8 mouse cellular contexts compared by ENCODE assay signal in the genomic region with DNA sequence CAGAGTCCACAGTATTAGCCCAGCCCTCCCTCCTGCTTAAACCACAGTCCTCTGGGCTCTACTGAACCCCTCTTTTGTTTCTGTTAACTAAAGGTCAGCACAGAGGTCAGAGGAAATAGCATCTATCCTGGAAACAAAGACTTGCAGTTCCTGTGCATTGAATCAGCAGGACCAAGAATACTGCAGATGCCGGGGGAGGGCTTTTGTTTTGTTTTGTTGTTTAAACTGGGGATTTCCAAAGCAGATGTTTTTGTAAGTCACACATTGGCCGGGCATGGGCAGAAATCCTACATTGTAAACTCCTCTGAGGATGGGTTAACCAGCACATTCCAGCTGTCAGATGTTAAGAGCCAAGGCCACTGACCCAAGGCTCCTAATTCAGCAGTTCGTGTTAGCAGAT.
DNase-seq lines count a peak whose midpoint lies in the region; ATAC-seq and TF ChIP-seq lines count a peak whose summit lies in the region.
"Had no signal": no experiment of that assay in that cellular context is flagged by ENCODE, and none has a peak within 500 bp of the region (broad histone marks: within the 10 kb centered on the region; RNA-seq: fewer than 3 reads in every experiment).

No protein-coding gene starts in this region.

- H3K9me3 ChIP-seq in midbrain, embryonic 10.5 days (replicated peaks) = no peaks in the 10 kb centered on the region
- no peaks in the 10 kb centered on the region for H3K9me3 ChIP-seq in midbrain, postnatal 0 days (ENCODE audit: low read length)

- WGBS in midbrain, embryonic 10.5 days = 0% methylated on average over 3 of the region's 3 CpGs
- WGBS in midbrain, postnatal 0 days = 11% methylated on average over 3 of the region's 3 CpGs

- peak; percentile 40 for DNase-seq in midbrain, embryonic 10.5 days (ENCODE audit: low spot score)
- no peak for DNase-seq in midbrain, postnatal 0 days (ENCODE audit: low spot score)
- DNase-seq in embryo, embryonic 9.5 days (ENCODE audit: extremely low spot score) = peak; percentile 74
- DNase-seq in kidney, postnatal 10 days = peak; percentile 66
- DNase-seq in retina, postnatal 1 day = peak; percentile 52
- no peak for DNase-seq in left cerebral cortex, adult 11 months (ENCODE audit: low spot score)
- DNase-seq in right cerebral cortex, postnatal 14 days = no peak
- DNase-seq: thymus, postnatal 25 days had no signal

- H3K4me2 ChIP-seq in midbrain, postnatal 0 days (ENCODE audit: low read depth, low read length, poor library complexity, severe bottlenecking) = no peak overlapping the region

- H3K4me1 ChIP-seq in midbrain, embryonic 10.5 days = peaks cover 32% of the 10 kb centered on the region
- H3K4me1 ChIP-seq in midbrain, postnatal 0 days (ENCODE audit: insufficient read depth, low read length) = no peaks in the 10 kb centered on the region; the same call in 1 of the 2 replicates

- no peak overlapping the region for H3K4me3 ChIP-seq in midbrain, embryonic 10.5 days
- H3K4me3 ChIP-seq in midbrain, postnatal 0 days (ENCODE audit: low read depth, low read length) = no peak overlapping the region

- H3K9ac ChIP-seq in midbrain, postnatal 0 days (replicated peaks; ENCODE audit: low read length, poor library complexity, severe bottlenecking) = no peak overlapping the region

- no peak for TF ChIP-seq CTCF in midbrain, postnatal 0 days (IDR thresholded peaks at IDR 0.05)

- ATAC-seq in midbrain, postnatal 0 days (ENCODE audit: low FRiP score) = no peak

- peak overlapping the region; percentile 49 for H3K27ac ChIP-seq in midbrain, embryonic 10.5 days (replicated peaks)
- H3K27ac ChIP-seq in midbrain, postnatal 0 days (ENCODE audit: low read depth, low read length) = no peak overlapping the region

- no peaks in the 10 kb centered on the region for H3K36me3 ChIP-seq in midbrain, embryonic 10.5 days
- no peaks in the 10 kb centered on the region for H3K36me3 ChIP-seq in midbrain, postnatal 0 days (ENCODE audit: insufficient read depth, low read length)

- H3K27me3 ChIP-seq in midbrain, embryonic 10.5 days (ENCODE audit: low read depth, poor library complexity, severe bottlenecking) = no peaks in the 10 kb centered on the region
- H3K27me3 ChIP-seq in midbrain, postnatal 0 days (ENCODE audit: insufficient read depth, low read length) = no peaks in the 10 kb centered on the region

Comparison
In these comparisons a context has a peak if more than half of its experiments do, and no peak if none do; other contexts are left out.
1. DNase-seq: peak in midbrain, embryonic 10.5 days (single experiment), embryo, embryonic 9.5 days (single experiment), kidney, postnatal 10 days (single experiment) and retina, postnatal 1 day (single experiment); none in midbrain, postnatal 0 days (single experiment), left cerebral cortex, adult 11 months (single experiment) and right cerebral cortex, postnatal 14 days (single experiment).